Mouse (Mus musculus): ENCODE measurements around the gene Gpr107. TPM values are rescaled to one million over a fixed set of nuclear protein-coding genes. Genes with fewer than 3 reads are reported as not detected.
A peak's percentile ranks its signal among the peaks of the same experiment; 100 is the strongest.

Gpr107 gene
- polyA plus RNA-seq, 1 experiment from 2014 or later = 29.9 TPM

DNA sequence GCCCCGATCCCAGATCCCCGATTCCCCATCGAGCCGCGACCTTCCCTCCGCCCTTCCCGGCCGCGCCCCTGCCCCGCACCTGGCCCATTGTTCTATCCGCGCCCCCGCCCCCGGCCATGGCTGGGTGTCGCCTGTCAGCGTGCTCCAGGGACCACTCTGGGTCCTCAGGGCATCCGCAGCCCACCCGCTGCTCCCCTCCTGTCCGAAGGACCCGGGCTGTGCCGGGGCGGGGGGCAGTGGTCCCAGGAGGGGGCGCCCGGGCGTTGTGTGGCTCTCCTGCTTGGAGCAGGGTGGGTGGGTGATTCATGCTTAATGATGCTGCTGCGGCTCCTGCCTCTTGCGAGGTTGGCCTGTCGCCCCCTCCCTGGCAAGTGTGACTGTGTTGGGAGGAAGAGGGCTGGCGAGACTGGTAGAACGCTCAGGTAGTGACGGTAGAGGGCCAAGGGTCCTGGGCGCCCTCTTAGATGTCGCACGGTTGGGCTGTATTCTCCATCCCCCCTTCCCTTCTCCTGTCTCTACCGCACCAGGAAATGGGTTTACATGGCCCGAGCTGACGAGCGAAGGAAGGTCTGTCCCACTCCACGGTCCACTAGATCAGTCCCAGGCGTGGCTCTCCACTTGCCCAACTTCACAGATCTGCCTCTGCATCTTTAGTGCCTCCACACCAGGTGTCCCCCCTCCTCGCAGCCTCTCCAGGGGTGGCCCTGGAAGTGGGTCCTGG lies 94.3 kb downstream of the Gpr107 start:
- WGBS = 2% methylated on average over 40 of the region's 41 CpGs
- peak overlapping the region; percentile 82 for H3K27ac ChIP-seq (ENCODE audit: low read length)

GRCm38 (mm10) chr2:31248856-31249255 lies 96.7 kb downstream of the Gpr107 start:
- WGBS = 79% methylated on average over 6 of the region's 6 CpGs
- no peaks in the 10 kb centered on the region for H3K9me3 ChIP-seq (replicated peaks; ENCODE audit: control insufficient read depth, low read length)
- no peak overlapping the region for H3K9ac ChIP-seq (ENCODE audit: low read length)

More for the DNA sequence above, 94.3 kb downstream of the Gpr107 start:
- ATAC-seq (replicated peaks; ENCODE audit: extremely low read depth, insufficient read depth, low FRiP score) = peak; percentile 11
- Histone ChIP-seq H3K9me3 (replicated peaks; ENCODE audit: control insufficient read depth, low read length) (no peaks in the 10 kb centered on the region), H3K4me2 (ENCODE audit: low read depth, low read length) (peak overlapping the region; percentile 92), H3K27me3 (ENCODE audit: control insufficient read depth, insufficient read depth, low read length) (peaks cover 2% of the 10 kb centered on the region; the same call in 1 of the 2 replicates), H3K4me1 (ENCODE audit: control insufficient read depth, insufficient read depth, low read length) (peaks cover 43% of the 10 kb centered on the region), H3K9ac (ENCODE audit: low read length) (peak overlapping the region; percentile 88), H3K36me3 (ENCODE audit: control insufficient read depth, insufficient read depth) (no peaks in the 10 kb centered on the region), H3K4me3 (ENCODE audit: low read length) (peak overlapping the region; percentile 88)

GRCm38 (mm10) chr2:31252167-31252566 lies 100.1 kb downstream of the Gpr107 start:
- Histone ChIP-seq H3K4me3 (ENCODE audit: low read length) (no peak overlapping the region), H3K27me3 (ENCODE audit: control insufficient read depth, insufficient read depth, low read length) (no peaks in the 10 kb centered on the region), H3K4me1 (ENCODE audit: control insufficient read depth, insufficient read depth, low read length) (peaks cover 60% of the 10 kb centered on the region), H3K9ac (ENCODE audit: low read length) (no peak overlapping the region), H3K27ac (ENCODE audit: low read length) (no peak overlapping the region), H3K4me2 (ENCODE audit: low read depth, low read length) (no peak overlapping the region), H3K9me3 (replicated peaks; ENCODE audit: control insufficient read depth, low read length) (no peaks in the 10 kb centered on the region), H3K36me3 (ENCODE audit: control insufficient read depth, insufficient read depth) (no peaks in the 10 kb centered on the region)
- no peak for ATAC-seq (replicated peaks; ENCODE audit: extremely low read depth, insufficient read depth, low FRiP score)
- 96% methylated on average over 4 of the region's 4 CpGs for WGBS

More at GRCm38 (mm10) chr2:31248856-31249255, 96.7 kb downstream of the Gpr107 start:
- no peaks in the 10 kb centered on the region; the same call in 1 of the 2 replicates for H3K27me3 ChIP-seq (ENCODE audit: control insufficient read depth, insufficient read depth, low read length)
- H3K27ac ChIP-seq (ENCODE audit: low read length) = no peak overlapping the region
- ATAC-seq (replicated peaks; ENCODE audit: extremely low read depth, insufficient read depth, low FRiP score) = no peak
- H3K4me2 ChIP-seq (ENCODE audit: low read depth, low read length) = no peak overlapping the region
- H3K4me1 ChIP-seq (ENCODE audit: control insufficient read depth, insufficient read depth, low read length) = peaks cover 46% of the 10 kb centered on the region
- no peaks in the 10 kb centered on the region for H3K36me3 ChIP-seq (ENCODE audit: control insufficient read depth, insufficient read depth)
- H3K4me3 ChIP-seq (ENCODE audit: low read length) = no peak overlapping the region

GRCm38 (mm10) chr2:31253463-31253862 lies 101.3 kb downstream of the Gpr107 start:
- no peaks in the 10 kb centered on the region for H3K36me3 ChIP-seq (ENCODE audit: control insufficient read depth, insufficient read depth)
- ATAC-seq (replicated peaks; ENCODE audit: extremely low read depth, insufficient read depth, low FRiP score) = no peak
- 89% methylated on average over 3 of the region's 3 CpGs for WGBS
- no peak overlapping the region for H3K9ac ChIP-seq (ENCODE audit: low read length)
- H3K27me3 ChIP-seq (ENCODE audit: control insufficient read depth, insufficient read depth, low read length) = no peaks in the 10 kb centered on the region
- H3K4me2 ChIP-seq (ENCODE audit: low read depth, low read length) = no peak overlapping the region
- H3K9me3 ChIP-seq (replicated peaks; ENCODE audit: control insufficient read depth, low read length) = no peaks in the 10 kb centered on the region
- H3K27ac ChIP-seq (ENCODE audit: low read length) = no peak overlapping the region; the same call in 1 of the 2 replicates
- H3K4me3 ChIP-seq (ENCODE audit: low read length) = no peak overlapping the region
- peaks cover 61% of the 10 kb centered on the region for H3K4me1 ChIP-seq (ENCODE audit: control insufficient read depth, insufficient read depth, low read length)

DNA sequence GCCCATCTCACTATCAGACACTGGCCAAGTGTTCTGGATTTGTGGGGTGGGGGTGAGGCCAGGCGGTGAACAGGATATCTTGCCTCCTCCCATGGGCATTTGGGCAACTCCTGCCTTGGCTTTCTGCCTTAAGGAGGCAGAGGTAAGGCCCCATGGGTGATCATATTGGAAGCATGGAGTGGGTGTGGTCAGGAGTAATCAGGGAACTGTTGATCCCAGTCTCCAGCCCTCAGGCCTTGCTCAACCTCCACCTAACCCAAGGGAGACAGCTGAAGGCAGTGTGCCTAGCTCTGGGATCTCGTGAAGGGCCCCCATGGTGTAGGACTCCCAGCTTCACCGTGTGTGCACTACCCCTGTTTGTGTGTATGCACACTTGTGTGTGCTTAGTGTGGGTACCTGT lies 102.7 kb downstream of the Gpr107 start:
- 86% methylated on average over 3 of the region's 3 CpGs for WGBS
- H3K27me3 ChIP-seq (ENCODE audit: control insufficient read depth, insufficient read depth, low read length) = no peaks in the 10 kb centered on the region
- H3K4me3 ChIP-seq (ENCODE audit: low read length) = no peak overlapping the region
- H3K9me3 ChIP-seq (replicated peaks; ENCODE audit: control insufficient read depth, low read length) = no peaks in the 10 kb centered on the region
- H3K27ac ChIP-seq (ENCODE audit: low read length) = peak overlapping the region; percentile 97
- ATAC-seq (replicated peaks; ENCODE audit: extremely low read depth, insufficient read depth, low FRiP score) = no peak
- H3K36me3 ChIP-seq (ENCODE audit: control insufficient read depth, insufficient read depth) = no peaks in the 10 kb centered on the region
- H3K4me2 ChIP-seq (ENCODE audit: low read depth, low read length) = no peak overlapping the region
- H3K9ac ChIP-seq (ENCODE audit: low read length) = no peak overlapping the region
- peaks cover 64% of the 10 kb centered on the region for H3K4me1 ChIP-seq (ENCODE audit: control insufficient read depth, insufficient read depth, low read length)

GRCm38 (mm10) chr2:31255952-31256938 lies 104.1 kb downstream of the Gpr107 start:
- peak overlapping the region; percentile 46 for H3K4me2 ChIP-seq (ENCODE audit: low read depth, low read length)
- no peaks in the 10 kb centered on the region for H3K9me3 ChIP-seq (replicated peaks; ENCODE audit: control insufficient read depth, low read length)
- no peaks in the 10 kb centered on the region for H3K27me3 ChIP-seq (ENCODE audit: control insufficient read depth, insufficient read depth, low read length)
- peak overlapping the region; percentile 17 for H3K4me3 ChIP-seq (ENCODE audit: low read length)
- peak; percentile 61 for ATAC-seq (replicated peaks; ENCODE audit: extremely low read depth, insufficient read depth, low FRiP score)
- 12% methylated on average over 21 of the region's 21 CpGs for WGBS
- H3K36me3 ChIP-seq (ENCODE audit: control insufficient read depth, insufficient read depth) = no peaks in the 10 kb centered on the region
- peak overlapping the region; percentile 38 for H3K9ac ChIP-seq (ENCODE audit: low read length)
- peaks cover 72% of the 10 kb centered on the region for H3K4me1 ChIP-seq (ENCODE audit: control insufficient read depth, insufficient read depth, low read length)
- peak overlapping the region; percentile 97 for H3K27ac ChIP-seq (ENCODE audit: low read length)

DNA sequence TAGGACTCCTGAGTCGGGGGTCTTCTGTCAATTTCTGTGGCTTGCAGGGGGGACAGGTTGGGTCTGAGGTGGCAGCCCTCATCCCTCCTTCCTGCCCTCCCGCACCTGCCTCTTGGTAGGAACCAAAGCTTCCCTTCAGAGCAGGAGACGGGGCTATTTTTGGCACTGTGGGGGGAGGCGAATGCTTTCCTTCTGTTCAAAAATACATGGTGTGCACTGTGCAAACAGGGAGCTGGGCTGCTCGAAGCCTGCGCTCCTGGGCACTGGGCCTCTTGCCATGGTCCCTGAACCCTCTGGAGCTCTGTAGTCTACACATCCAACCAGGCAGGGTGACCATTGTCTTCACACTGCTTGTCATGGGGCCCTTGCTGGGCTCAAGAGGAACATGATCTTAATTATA lies 105.0 kb downstream of the Gpr107 start:
- Histone ChIP-seq H3K9me3 (replicated peaks; ENCODE audit: control insufficient read depth, low read length) (no peaks in the 10 kb centered on the region), H3K4me3 (ENCODE audit: low read length) (peak overlapping the region; percentile 17), H3K4me1 (ENCODE audit: control insufficient read depth, insufficient read depth, low read length) (peaks cover 70% of the 10 kb centered on the region), H3K27ac (ENCODE audit: low read length) (peak overlapping the region; percentile 97), H3K9ac (ENCODE audit: low read length) (peak overlapping the region; percentile 72), H3K36me3 (ENCODE audit: control insufficient read depth, insufficient read depth) (no peaks in the 10 kb centered on the region), H3K4me2 (ENCODE audit: low read depth, low read length) (peak overlapping the region; percentile 46), H3K27me3 (ENCODE audit: control insufficient read depth, insufficient read depth, low read length) (no peaks in the 10 kb centered on the region)
- 22% methylated on average over 6 of the region's 6 CpGs for whole genome bisulfite sequencing
- peak; percentile 26 for ATAC-seq (replicated peaks; ENCODE audit: extremely low read depth, insufficient read depth, low FRiP score)

GRCm38 (mm10) chr2:31258609-31259366 lies 106.7 kb downstream of the Gpr107 start:
- peak; percentile 73 for ATAC-seq (replicated peaks; ENCODE audit: extremely low read depth, insufficient read depth, low FRiP score)
- Histone ChIP-seq H3K4me2 (ENCODE audit: low read depth, low read length) (peak overlapping the region; percentile 74), H3K4me1 (ENCODE audit: control insufficient read depth, insufficient read depth, low read length) (peaks cover 83% of the 10 kb centered on the region), H3K27ac (ENCODE audit: low read length) (peak overlapping the region; percentile 97), H3K9me3 (replicated peaks; ENCODE audit: control insufficient read depth, low read length) (no peaks in the 10 kb centered on the region), H3K4me3 (ENCODE audit: low read length) (peak overlapping the region; percentile 56), H3K36me3 (ENCODE audit: control insufficient read depth, insufficient read depth) (no peaks in the 10 kb centered on the region), H3K27me3 (ENCODE audit: control insufficient read depth, insufficient read depth, low read length) (no peaks in the 10 kb centered on the region), H3K9ac (ENCODE audit: low read length) (peak overlapping the region; percentile 72)
- 12% methylated on average over 22 of the region's 22 CpGs for WGBS
